Mouse (Mus musculus): ENCODE data around the gene Rpl18.

Rpl18 gene

DNA sequence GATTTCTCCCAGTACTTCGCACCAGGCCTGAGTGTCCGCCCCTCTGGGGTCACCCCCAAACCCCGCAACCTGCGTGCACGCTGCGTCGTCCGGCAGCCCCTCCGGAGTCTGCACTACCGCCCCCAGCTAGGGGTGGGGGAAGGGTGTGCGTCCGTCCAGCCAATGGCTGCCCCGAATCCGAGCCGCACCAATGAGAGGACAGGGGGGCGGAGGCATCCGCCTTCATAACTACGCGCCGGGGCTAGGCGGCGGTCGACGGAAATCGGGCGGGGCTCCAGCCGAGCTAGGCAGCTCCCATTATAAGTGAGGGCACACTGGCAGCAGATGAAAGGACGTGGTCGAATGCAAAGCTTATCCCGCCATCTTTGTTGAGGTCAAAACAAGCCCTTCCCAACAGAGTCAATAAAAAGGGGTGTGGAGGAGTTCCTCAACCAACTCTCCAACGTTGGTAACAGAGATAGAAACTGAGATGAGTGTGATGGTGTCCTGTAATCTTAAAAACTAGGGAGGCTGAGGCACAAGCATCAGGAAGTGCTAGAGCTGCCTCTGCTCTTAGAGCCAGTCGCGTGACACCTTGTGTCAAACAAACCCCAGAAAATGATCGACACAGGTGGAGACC is at the start of gene Rpl18:
Gene Rpl18 (plus strand): TSS at position 368 of the 619 bp plus-strand sequence.
- DNase-seq (ENCODE audit: low spot score in 2 of 2), result peak; percentile 97 to 98

DNA sequence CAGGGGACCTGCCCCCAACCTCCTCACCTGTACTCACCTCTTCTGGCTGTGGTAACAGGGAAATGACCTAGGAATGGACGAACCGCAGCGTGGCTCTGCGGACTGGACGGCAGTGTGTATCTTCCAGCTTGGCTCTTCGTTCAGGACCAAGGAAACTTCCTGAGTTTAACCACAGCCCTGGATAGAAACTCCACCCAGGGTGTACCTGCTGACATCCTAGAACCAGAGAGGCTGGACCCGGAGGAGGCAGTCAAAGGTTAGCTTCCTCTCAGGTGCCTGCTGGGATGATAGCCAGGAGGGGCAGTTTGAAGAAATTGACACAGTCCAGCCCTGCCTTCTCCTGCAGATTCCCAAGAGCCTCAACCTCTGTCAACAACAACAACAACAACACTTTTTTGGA is 49.1 kb upstream of the Rpl18 start, which contains the start of gene Fut2:
Gene Fut2 (minus strand): TSS at position 234 of the 400 bp plus-strand sequence.
- no peak for DNase-seq (ENCODE audit: low spot score in 2 of 2)

DNA sequence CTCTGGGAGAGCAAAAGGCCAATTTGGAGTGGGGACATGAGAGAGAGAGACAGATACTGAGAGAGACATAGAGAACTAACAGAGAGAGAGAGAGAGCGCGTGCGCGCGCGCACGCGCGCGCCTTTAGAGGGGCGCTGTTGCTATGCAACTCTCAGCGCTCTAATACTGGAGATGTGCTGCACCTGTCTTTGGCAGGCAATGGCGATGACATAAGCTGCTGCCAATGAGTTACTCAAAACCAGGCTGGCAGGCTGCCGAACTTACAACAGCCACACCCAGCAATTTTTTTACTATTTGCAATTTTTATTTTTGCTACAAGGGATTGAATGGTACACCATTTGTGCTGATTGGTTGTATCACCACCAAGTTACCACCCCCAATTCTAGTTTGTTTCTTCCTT is 47.5 kb upstream of the Rpl18 start:
- DNase-seq (ENCODE audit: low spot score in 2 of 2), result no peak

- DNase-seq (ENCODE audit: low spot score in 2 of 2), result no peak
Observed at GRCm38 (mm10) chr7:45668921-45669320, 46.3 kb upstream of the Rpl18 start.

GRCm38 (mm10) chr7:45677627-45678295 is 37.5 kb upstream of the Rpl18 start:
- no peak for DNase-seq (ENCODE audit: low spot score in 2 of 2)

- no peak for DNase-seq (ENCODE audit: low spot score in 2 of 2)
Observed at GRCm38 (mm10) chr7:45678513-45678912, 36.7 kb upstream of the Rpl18 start.

DNA sequence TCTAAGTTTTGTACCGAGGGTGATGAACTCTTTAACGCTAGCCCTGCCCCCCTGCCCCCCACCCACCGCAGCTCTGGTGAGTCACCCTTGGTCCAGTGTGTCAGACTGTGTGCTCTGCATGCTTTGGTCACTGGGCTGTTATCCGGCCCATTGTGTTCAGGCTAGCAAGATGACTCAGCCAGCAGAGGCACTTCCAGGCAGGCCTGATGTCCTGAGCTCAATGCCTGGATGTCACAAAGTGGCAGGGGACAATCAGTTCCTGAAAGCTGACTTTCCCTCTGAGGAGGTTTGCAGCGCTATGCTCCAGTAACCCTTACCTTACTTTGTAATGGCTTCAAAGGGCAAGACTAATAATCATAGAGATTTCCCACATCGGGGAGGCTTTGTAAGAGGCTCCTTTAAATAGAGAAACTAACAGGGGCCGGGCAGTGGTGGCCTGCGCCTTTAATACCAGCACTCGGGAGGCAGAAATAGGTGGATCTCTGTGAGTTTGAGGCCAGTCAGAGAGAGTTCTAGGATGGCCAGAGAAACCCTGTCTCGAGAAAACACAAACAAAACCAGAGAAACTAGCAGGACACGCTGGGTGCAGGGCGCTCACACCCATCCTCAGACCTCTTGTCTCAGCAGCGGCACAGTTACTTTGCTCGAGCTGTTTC is 35.2 kb upstream of the Rpl18 start:
- DNase-seq (ENCODE audit: low spot score in 2 of 2), result no peak

DNA sequence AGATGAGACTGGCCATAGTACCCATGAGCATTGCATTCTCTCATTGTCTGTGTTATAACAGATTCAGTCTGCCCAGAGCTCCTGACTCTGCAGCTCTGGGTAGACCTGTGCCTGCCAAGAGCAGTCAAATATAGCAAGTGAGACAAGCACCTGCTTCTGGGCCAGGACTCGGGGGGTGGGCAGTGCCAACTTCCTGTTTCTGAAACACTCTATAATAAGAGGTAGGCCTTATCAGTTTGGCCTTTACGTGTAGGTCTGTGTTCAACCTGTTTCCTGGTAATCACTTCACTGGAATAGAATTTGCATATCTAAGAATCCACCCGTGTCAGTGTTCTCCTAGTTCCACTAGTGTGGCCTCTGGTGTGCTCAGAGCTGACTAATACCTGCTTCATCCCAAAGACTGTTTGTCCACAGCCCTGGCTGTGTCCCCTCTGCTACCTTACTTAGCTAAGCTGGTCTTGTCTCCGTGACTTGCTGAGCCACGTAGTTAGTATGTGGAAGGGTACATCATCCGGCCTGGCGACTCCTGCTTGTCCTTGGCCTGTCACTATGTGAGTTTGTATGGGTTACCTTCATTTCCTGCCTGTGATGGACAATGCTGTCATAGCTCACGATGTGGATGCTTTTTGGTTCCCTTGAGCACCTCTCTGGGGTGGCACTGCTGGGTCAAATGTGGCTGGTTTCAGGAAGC is 34.1 kb upstream of the Rpl18 start:
- DNase-seq (ENCODE audit: low spot score in 2 of 2), result peak; percentile 76 to 79

- peak; percentile 75 to 82 for DNase-seq (ENCODE audit: low spot score in 2 of 2)
Observed at GRCm38 (mm10) chr7:45682144-45683126, 32.8 kb upstream of the Rpl18 start.

- DNase-seq (ENCODE audit: low spot score in 2 of 2), result no peak
Observed at GRCm38 (mm10) chr7:45683396-45684050, 31.7 kb upstream of the Rpl18 start, which contains the start of gene Ntn5. TSS of gene Ntn5 (plus strand) at chr7:45684022.

- DNase-seq (ENCODE audit: low spot score in 2 of 2), result no peak
Observed at GRCm38 (mm10) chr7:45685811-45686210, 29.4 kb upstream of the Rpl18 start.

- DNase-seq (ENCODE audit: low spot score in 2 of 2), result no peak
Observed at GRCm38 (mm10) chr7:45686841-45687240, 28.4 kb upstream of the Rpl18 start.

DNA sequence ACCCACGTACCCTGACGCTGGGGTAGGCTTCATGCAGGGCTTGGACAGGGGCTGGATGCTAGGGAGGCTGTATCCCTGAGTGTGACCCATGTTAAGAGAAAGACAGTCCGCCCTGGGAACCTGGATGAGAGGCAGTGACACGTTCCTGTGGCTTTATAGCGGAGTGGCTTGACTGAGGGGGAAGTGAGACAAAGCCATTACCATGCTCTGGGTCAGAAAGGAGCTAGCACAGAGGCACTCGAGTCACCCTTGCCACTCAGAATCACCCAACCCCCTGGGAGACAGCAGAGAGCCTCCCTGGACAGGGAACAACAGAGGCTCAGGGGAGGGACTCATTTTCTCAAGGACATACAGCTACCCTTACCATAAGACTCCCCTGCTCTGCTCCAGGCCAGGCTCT is 26.2 kb upstream of the Rpl18 start:
- DNase-seq (ENCODE audit: low spot score in 2 of 2), result no peak

- DNase-seq (ENCODE audit: low spot score in 2 of 2), result no peak
Observed at GRCm38 (mm10) chr7:45689800-45690199, 25.5 kb upstream of the Rpl18 start.

DNA sequence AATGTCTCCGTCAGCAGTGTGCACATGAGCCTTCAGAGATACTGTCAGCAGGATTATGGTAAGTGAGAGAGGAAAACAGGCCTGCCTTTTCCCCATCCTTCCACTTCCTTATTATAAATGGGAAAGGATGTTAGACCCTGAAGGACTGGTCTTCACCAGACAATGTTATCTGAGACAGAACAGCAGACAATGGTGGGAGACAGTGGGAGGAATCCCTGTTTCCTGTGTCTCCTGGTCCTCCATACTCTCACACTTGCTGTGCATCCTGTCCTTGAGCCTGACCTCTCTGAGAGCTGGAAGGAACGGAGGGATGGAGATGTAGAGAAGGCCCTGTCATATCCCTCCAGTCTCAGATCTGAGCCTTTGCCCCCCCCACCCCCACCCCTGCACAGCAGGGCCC is 22.9 kb upstream of the Rpl18 start:
- no peak for DNase-seq (ENCODE audit: low spot score in 2 of 2)

DNA sequence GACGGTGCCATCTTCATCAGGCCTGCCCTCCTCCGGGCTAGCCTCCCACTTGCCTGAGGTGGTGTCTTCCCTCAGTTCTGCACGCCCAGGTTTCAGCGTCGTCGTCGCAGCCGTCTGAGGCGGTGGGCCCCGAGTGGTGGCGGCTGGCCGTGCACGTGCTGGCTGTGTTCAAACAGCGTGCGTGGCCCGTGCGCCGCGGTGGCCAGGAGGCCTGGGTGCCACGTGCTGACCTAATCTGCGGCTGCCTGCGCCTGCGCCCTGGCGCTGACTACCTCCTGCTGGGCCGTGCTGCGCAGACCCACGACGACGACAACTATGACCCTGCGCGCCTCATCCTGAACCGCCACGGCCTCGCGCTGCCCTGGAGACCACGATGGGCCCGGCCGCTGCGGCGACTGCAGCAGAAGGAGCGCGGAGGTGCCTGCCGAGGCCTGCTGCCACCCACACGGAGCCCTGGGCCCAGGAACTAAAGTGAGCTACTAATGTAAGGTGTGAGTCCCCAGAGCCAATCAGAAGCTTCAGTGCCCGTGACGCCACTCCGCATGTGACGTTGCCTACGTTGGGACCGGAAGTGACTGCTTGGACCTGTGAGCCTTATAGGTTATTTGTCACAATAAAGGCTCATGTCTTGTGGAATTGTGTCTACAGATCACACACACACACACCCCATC is 21.2 kb upstream of the Rpl18 start, which contains the start of gene Sec1:
Gene Sec1 (minus strand): TSS at position 482 of the 671 bp plus-strand sequence.
- no peak for DNase-seq (ENCODE audit: low spot score in 2 of 2)

GRCm38 (mm10) chr7:45695098-45695497 is 20.2 kb upstream of the Rpl18 start:
- DNase-seq (ENCODE audit: low spot score in 2 of 2), result peak in 1 of 2 experiments; percentile 8

GRCm38 (mm10) chr7:45697894-45698293 is 17.4 kb upstream of the Rpl18 start:
- no peak for DNase-seq (ENCODE audit: low spot score in 2 of 2)

DNA sequence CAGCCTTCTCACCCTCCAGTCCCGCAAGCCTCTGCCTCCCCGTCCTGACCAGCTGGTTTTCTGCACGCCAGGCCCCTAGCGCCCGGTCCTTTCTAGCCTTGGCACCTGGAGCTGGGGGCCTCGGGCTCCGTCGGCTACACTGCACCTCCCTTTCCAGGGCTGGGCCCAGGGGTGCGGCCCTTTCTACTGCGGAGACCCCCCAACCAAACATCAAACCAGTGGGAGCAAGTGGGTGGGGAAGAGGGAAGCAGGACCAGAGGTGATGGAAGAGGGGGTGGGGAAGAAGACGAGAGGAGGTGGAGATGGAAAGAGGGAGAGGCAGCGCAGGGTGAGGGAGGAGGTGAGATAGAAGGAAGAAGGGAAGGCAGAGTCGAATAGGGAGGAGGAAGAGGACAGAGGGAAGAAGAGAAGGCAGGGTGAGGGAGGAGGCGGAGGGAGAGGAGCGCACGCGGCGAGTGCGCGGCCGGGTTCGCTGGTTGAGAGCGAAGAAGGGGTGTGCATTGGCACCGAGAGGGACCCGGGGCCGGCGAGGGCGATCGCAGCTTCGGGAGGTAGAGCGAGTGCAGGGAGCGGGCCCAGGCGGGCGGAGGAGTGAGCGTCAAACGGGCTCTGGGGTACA is 15.6 kb upstream of the Rpl18 start, which contains the start of gene Car11:
Gene Car11 (plus strand): TSS at position 321 of the 619 bp plus-strand sequence.
- DNase-seq (ENCODE audit: low spot score in 2 of 2), result no peak

All from spleen, postnatal 36 days (tissue).